Mouse (Mus musculus) large intestine, adult 2 months (tissue): ENCODE measurements around the gene Elmsan1. TPM values are rescaled to one million over a fixed set of nuclear protein-coding genes. Genes with fewer than 3 reads are reported as not detected.

Source experiments
- DNase-seq: peaks from one replicate; pipeline ENCODE4 v3.0.0-alpha.2; 2012; ENCODE audit warnings: low read depth, low spot score
- WGBS: fragments of 180-500 bp; shearing (Covaris S2); methylation state at CpG from one replicate; pipeline ENCODE4 v1.1.7; 2018; 5-methylcytosine and 5-hydroxymethylcytosine counted together
- polyA plus RNA-seq: library from polyadenylated mRNA; depleted of rRNA; stranded (reverse); fragments of >200 nt; gene quantifications from 2 replicates; pipeline ENCODE4 v1.2.3, GENCODE M21; 2012

The Elmsan1 gene
- polyA plus RNA-seq, 1 experiment: 9.1 TPM

- WGBS: 72% methylated on average over 8 of the region's 8 CpGs
- DNase-seq: no peak
Observed at GRCm38 (mm10) chr12:84198076-84198679, 20.5 kb downstream of the Elmsan1 start.

- DNase-seq: no peak
- 61% methylated on average over 6 of the region's 6 CpGs for WGBS
Observed at GRCm38 (mm10) chr12:84195195-84195594, 23.5 kb downstream of the Elmsan1 start.

GRCm38 (mm10) chr12:84194400-84195109, 24.1 kb downstream of the Elmsan1 start:
- no peak for DNase-seq
- 1% methylated on average over 12 of the region's 13 CpGs for WGBS

DNA sequence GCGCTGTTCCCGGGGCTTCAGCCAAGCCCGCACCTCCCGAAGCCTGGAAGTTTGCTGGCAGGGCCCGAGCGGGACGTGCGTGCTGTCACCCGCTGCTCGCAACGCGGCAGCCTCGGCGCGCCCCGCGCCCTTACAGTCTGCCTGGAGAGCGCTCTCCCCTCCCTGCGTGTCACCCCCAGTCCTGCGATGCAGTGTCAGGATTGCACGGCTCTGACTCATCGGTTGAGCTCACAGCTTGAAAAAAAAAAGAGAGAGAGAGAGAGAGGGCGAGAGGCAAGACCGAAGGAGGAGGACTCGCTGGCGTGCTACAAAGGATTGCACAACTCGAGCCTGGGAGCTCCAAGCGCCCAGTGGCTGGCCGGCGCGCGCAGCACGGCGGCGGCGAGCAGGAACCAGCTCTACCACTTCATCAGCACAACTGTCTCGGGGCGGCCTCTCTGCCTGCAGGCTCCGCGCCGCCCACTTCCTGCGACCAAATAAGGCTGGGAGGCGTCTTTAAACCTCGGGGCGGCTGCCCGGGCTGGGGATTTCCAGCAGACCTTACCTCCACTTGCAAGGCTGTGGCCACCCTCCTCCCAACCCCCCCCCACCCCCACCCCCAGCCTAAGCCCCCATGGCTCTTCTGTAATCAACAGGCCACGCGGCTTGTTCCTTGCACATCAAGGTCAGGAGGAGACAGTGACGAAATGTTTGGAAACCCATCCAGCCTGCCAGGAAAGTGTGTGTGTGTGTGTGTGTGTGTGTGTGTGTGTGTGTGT, 24.9 kb downstream of the Elmsan1 start:
- under 1% methylated on average over 49 of the region's 49 CpGs for WGBS
- no peak for DNase-seq

DNA sequence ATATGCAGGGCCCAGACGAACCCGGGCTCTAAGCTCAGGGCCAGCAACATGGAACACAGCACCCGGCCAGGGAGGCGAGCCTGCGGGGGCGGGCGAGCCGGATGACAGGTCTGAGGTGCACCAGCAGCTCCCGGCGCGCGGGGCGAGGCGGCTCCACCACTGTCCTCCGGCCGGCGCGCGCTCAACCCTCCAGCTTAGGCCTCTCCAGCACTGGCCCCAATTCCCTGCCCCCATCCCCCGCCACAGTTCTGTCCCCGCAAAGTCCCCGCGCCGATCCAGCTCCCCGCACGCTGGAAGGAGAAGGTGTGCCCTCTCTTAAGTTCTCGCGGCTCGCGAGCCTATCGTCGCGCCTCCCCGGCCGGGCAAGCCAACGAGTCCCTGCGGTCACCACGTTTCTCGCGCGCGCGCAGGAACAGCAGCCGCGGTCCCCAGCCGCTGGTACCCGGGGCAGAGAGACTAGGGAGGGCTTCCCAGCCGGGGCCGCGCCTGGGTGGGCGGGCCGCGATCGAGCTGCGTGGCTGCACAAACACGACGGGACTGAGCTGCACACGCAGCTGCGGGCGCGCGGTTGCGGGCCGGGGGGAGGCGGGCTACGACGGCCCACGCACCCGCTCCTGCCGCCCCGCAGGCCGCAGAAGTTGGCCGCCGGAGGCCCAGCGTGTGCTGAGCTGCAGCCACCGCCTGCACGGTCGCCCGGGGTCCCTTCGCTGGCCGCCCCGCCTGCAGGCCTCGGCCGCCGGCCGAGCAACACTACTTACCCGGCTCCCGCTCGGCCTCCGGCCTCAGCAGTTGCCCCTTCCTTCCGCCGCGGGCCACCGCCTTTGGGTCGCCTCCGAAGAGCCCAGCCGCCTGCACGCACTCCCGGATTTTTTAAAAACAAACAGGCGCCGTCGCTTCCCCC, 25.7 kb downstream of the Elmsan1 start:
- WGBS: under 1% methylated on average over 102 of the region's 102 CpGs
- no peak for DNase-seq

GRCm38 (mm10) chr12:84192280-84192679, 26.4 kb downstream of the Elmsan1 start:
- 13% methylated on average over 13 of the region's 13 CpGs for WGBS
- DNase-seq: no peak

- no peak for DNase-seq
- 60% methylated on average over 5 of the region's 5 CpGs for whole genome bisulfite sequencing
Observed at GRCm38 (mm10) chr12:84191770-84192169, 26.9 kb downstream of the Elmsan1 start.

DNA sequence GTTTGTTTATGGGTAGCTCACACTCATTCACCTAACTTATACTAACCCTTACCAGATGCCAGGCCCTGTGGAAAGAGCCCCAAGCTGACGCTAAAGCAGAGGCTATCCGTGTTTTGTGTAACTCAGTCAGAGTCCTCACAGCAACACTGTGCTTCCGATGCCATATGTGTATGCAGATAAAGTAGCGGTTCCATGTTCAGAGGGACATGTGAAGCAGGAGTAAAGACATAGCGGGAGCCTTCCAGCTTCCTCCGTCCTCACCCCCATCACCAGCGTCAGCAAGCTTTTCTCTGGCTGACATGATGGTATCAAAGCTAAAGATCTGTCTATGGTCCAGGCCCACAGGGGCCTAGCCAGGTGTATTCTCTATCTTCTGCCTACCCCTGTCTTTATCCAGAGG, 27.5 kb downstream of the Elmsan1 start:
- 86% methylated on average over 7 of the region's 7 CpGs for WGBS
- DNase-seq: no peak

DNA sequence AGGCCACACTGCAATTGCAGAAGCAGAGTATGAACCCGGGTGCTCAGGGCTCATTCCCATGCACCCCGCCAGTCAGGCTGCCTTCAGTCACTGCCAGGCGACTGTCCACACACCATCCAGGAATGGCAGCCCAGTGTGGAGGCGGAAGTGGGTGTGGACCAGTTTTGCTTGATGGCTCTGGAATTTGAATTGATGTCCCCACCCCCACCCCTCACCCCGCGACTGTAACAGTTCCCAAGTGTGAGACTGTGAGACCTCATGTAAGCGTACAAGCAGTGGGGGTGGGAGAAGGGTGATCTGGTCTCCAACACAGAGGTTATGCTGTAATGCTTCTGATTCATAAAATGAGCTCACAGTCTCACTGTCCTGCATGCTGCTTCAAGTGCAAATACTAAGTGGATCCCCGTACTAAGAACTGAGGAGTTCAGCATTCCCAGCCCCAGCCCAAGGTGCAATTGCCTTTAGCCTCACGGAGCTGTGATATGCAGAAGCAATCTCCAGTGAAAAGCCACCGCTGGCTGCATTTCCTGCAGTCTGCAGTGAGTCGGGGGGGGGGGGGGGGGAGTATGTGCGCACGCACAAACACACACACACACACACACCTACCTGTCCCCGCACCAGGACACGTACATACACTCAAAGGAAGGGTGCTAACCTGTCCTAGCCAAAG, 28.4 kb downstream of the Elmsan1 start:
- DNase-seq: no peak
- 39% methylated on average over 15 of the region's 15 CpGs for WGBS

GRCm38 (mm10) chr12:84188881-84189444, 29.7 kb downstream of the Elmsan1 start:
- no peak for DNase-seq
- 39% methylated on average over 14 of the region's 14 CpGs for WGBS

DNA sequence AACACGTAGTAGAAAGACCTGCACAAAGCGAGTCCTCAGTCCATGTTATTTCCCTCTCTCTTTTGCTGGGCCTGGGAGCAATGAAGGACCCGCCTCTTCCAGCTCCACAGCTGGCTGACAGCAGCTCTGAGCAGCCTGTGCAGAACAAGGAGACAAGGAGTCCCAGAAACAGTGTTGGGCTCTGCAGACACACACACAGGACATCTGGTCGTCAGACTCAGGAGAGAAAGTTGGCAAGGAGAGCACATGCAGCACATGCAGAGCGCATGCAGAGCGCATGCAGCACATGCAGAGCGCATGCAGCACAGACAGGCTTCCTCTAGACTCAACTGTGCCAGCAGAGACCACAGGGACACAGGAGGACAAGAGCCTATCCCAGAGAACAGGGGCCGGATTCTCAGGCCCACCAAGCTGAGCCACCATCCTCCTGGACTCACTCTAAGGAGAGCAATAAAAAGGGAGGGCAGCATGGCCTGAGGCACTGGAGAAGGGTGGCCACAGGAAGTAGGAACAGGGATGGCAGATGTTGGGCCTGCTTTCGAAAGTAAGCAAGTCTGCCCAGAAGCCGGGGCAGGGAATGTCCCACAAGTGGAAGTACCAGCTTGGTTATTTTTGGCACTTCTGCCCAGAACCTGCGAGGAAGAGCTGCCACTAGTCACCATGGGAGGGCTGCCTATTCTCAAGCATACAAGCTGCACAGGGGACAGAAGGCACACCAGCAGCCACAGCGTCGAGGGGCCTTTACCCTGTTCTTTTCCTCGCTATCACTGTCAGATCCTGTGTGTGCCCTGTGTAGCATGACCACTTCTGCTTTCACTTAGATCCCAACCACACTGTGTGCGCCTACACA, 30.7 kb downstream of the Elmsan1 start:
- no peak for DNase-seq
- WGBS: 44% methylated on average over 15 of the region's 15 CpGs

DNA sequence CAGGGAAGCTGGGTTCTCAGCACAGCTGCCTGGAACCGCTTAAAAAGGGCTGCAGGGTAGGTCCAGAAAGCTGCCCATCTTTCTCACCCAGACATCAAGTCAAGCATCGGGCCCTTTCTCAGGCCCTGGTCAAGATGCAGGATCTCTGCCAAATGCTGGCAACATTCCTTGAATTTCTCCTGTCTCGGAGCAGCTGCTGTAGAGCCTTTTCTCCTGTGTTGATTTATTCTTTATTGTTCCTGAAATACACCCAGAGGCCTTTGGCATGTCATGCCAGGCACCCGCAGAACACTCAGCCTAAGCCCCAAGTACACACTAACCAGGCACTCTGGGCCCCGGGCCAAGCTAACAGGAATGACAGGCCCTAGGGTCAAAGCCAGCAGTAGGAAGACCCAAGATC, 31.7 kb downstream of the Elmsan1 start:
- no peak for DNase-seq
- 20% methylated on average over 5 of the region's 5 CpGs for WGBS

DNA sequence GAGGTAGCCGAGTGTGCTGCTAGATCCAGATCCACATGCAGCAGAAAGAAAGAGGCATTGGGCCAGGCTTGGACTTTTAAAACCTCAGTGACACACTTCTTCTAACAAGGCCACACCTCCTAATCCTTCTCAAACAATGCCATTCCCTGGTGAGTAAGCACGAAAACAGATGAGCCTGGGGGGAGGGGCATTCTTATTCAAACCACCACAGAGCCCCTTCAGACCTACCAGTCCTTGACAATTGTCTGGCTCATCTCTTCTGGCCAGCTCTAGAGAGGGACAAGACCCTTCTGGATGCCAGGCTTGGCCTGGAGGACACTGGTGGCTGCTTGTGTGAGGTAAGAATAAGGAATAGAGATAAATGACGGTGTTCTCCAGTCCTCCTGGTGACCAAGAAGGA, 32.1 kb downstream of the Elmsan1 start:
- WGBS: 62% methylated on average over 3 of the region's 3 CpGs
- no peak for DNase-seq

GRCm38 (mm10) chr12:84185547-84185946, 33.1 kb downstream of the Elmsan1 start:
- DNase-seq: no peak
- WGBS: 35% methylated on average over 6 of the region's 6 CpGs

DNA sequence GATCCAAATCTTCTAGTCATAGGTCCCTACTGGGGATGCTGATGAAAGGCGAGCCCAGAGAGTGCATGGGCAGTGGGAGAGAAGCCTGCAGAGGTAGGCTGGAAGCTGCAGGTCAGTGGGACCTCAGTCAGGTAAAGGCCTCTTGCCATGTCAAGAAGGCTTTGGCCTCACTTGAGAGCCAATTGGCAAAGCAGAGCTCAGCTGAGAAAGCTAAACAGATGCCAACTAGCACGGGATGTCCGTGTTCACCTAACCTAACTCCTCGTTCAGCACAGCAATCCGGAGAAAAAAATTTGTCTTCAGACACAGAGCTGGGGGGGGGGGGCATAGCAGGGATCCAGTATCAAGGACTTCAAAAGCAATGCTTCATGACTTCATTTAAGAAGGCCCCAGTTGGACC, 33.7 kb downstream of the Elmsan1 start:
- 70% methylated on average over 5 of the region's 5 CpGs for WGBS
- DNase-seq: no peak

- WGBS: 19% methylated on average over 6 of the region's 6 CpGs
- no peak for DNase-seq
Observed at GRCm38 (mm10) chr12:84181999-84182398, 36.7 kb downstream of the Elmsan1 start.

GRCm38 (mm10) chr12:84180701-84181435, 37.8 kb downstream of the Elmsan1 start:
- WGBS: 19% methylated on average over 8 of the region's 8 CpGs
- DNase-seq: peak; percentile 88
